Mouse (Mus musculus): Measurements from ENCODE around the gene Zfhx3. TPM values are rescaled to one million over a fixed set of nuclear protein-coding genes. Genes with fewer than 3 reads are reported as not detected.

The Zfhx3 gene
- polyA plus RNA-seq, 1 experiment = 17.1 TPM

- Histone ChIP-seq H3K4me3 (ENCODE audit: insufficient read depth, low read length) (peak overlapping the region; percentile 46), H3K27ac (ENCODE audit: insufficient read depth, low read depth, low read length) (peak overlapping the region; percentile 75), H3K4me1 (ENCODE audit: control insufficient read depth, insufficient read depth, low read length) (peaks cover 23% of the 10 kb centered on the region)
- TF ChIP-seq POLR2A (IDR thresholded peaks at IDR 0.05; ENCODE audit: borderline replicate concordance, low read depth, low read length) (no peak), CTCF (IDR thresholded peaks at IDR 0.05; ENCODE audit: low read depth, low read length) (0 out of 2 replicates have a peak, but pooled peaks have one; percentile 29)
Observed at GRCm38 (mm10) chr8:108847356-108847755, 904.9 kb downstream of the Zfhx3 start.

GRCm38 (mm10) chr8:108848484-108848883 is 906.0 kb downstream of the Zfhx3 start:
- TF ChIP-seq POLR2A (IDR thresholded peaks at IDR 0.05; ENCODE audit: borderline replicate concordance, low read depth, low read length) (no peak), CTCF (IDR thresholded peaks at IDR 0.05; ENCODE audit: low read depth, low read length) (no peak)
- Histone ChIP-seq H3K4me1 (ENCODE audit: control insufficient read depth, insufficient read depth, low read length) (peaks cover 28% of the 10 kb centered on the region), H3K27ac (ENCODE audit: insufficient read depth, low read depth, low read length) (peak overlapping the region; percentile 25), H3K4me3 (ENCODE audit: insufficient read depth, low read length) (no peak overlapping the region)

- H3K4me1 ChIP-seq (ENCODE audit: control insufficient read depth, insufficient read depth, low read length) = peaks cover 28% of the 10 kb centered on the region
- H3K4me3 ChIP-seq (ENCODE audit: insufficient read depth, low read length) = no peak overlapping the region
- TF ChIP-seq POLR2A (IDR thresholded peaks at IDR 0.05; ENCODE audit: borderline replicate concordance, low read depth, low read length) (no peak), CTCF (IDR thresholded peaks at IDR 0.05; ENCODE audit: low read depth, low read length) (no peak)
- H3K27ac ChIP-seq (ENCODE audit: insufficient read depth, low read depth, low read length) = no peak overlapping the region
Observed at GRCm38 (mm10) chr8:108853028-108853427, 910.6 kb downstream of the Zfhx3 start.

GRCm38 (mm10) chr8:108854444-108855102 is 912.1 kb downstream of the Zfhx3 start:
- no peak overlapping the region for H3K27ac ChIP-seq (ENCODE audit: insufficient read depth, low read depth, low read length)
- TF ChIP-seq CTCF (IDR thresholded peaks at IDR 0.05; ENCODE audit: low read depth, low read length) (no peak), POLR2A (IDR thresholded peaks at IDR 0.05; ENCODE audit: borderline replicate concordance, low read depth, low read length) (no peak)

DNA sequence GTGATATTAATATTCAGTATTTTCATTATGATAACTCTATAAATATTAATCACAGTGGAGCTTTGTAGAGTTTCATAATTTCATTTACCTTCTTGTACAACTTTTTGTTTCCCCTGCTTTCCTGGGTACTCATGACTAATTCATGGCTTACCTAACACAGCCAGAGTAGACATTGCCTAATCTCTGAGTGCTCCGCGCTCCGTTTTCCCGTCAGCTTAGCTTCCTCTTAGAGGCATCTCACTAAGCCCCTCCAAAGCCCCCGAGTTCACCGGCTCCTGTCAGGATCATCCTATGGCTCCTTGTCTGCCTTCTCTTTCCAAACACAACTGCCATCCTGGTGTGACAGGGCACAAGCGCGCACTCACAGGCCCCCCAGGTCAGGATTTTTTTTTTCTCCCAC is 916.6 kb downstream of the Zfhx3 start:
- no peak overlapping the region for H3K27ac ChIP-seq (ENCODE audit: insufficient read depth, low read depth, low read length)
- TF ChIP-seq POLR2A (IDR thresholded peaks at IDR 0.05; ENCODE audit: borderline replicate concordance, low read depth, low read length) (no peak), CTCF (IDR thresholded peaks at IDR 0.05; ENCODE audit: low read depth, low read length) (no peak)
- H3K4me1 ChIP-seq (ENCODE audit: control insufficient read depth, insufficient read depth, low read length) = peaks cover 14% of the 10 kb centered on the region

More at GRCm38 (mm10) chr8:108854444-108855102, 912.1 kb downstream of the Zfhx3 start:
- Histone ChIP-seq H3K4me3 (ENCODE audit: insufficient read depth, low read length) (no peak overlapping the region), H3K4me1 (ENCODE audit: control insufficient read depth, insufficient read depth, low read length) (peaks cover 16% of the 10 kb centered on the region)

GRCm38 (mm10) chr8:108859983-108860382 is 917.5 kb downstream of the Zfhx3 start:
- Histone ChIP-seq H3K4me1 (ENCODE audit: control insufficient read depth, insufficient read depth, low read length) (peaks cover 7% of the 10 kb centered on the region), H3K4me3 (ENCODE audit: insufficient read depth, low read length) (no peak overlapping the region), H3K27ac (ENCODE audit: insufficient read depth, low read depth, low read length) (no peak overlapping the region)
- TF ChIP-seq POLR2A (IDR thresholded peaks at IDR 0.05; ENCODE audit: borderline replicate concordance, low read depth, low read length) (no peak), CTCF (IDR thresholded peaks at IDR 0.05; ENCODE audit: low read depth, low read length) (no peak)

More for the DNA sequence above, 916.6 kb downstream of the Zfhx3 start:
- H3K4me3 ChIP-seq (ENCODE audit: insufficient read depth, low read length) = no peak overlapping the region

- TF ChIP-seq CTCF (IDR thresholded peaks at IDR 0.05; ENCODE audit: low read depth, low read length) (no peak), POLR2A (IDR thresholded peaks at IDR 0.05; ENCODE audit: borderline replicate concordance, low read depth, low read length) (no peak)
- Histone ChIP-seq H3K27ac (ENCODE audit: insufficient read depth, low read depth, low read length) (no peak overlapping the region), H3K4me1 (ENCODE audit: control insufficient read depth, insufficient read depth, low read length) (peaks cover 6% of the 10 kb centered on the region; the same call in 1 of the 2 replicates), H3K4me3 (ENCODE audit: insufficient read depth, low read length) (no peak overlapping the region)
Observed at GRCm38 (mm10) chr8:108863440-108863839, 921.0 kb downstream of the Zfhx3 start.

GRCm38 (mm10) chr8:108866430-108866829 is 924.0 kb downstream of the Zfhx3 start:
- TF ChIP-seq CTCF (IDR thresholded peaks at IDR 0.05; ENCODE audit: low read depth, low read length) = no peak
- no peak for TF ChIP-seq POLR2A (IDR thresholded peaks at IDR 0.05; ENCODE audit: borderline replicate concordance, low read depth, low read length)
- Histone ChIP-seq H3K4me1 (ENCODE audit: control insufficient read depth, insufficient read depth, low read length) (peaks cover 6% of the 10 kb centered on the region; the same call in 1 of the 2 replicates), H3K4me3 (ENCODE audit: insufficient read depth, low read length) (no peak overlapping the region), H3K27ac (ENCODE audit: insufficient read depth, low read depth, low read length) (no peak overlapping the region)

DNA sequence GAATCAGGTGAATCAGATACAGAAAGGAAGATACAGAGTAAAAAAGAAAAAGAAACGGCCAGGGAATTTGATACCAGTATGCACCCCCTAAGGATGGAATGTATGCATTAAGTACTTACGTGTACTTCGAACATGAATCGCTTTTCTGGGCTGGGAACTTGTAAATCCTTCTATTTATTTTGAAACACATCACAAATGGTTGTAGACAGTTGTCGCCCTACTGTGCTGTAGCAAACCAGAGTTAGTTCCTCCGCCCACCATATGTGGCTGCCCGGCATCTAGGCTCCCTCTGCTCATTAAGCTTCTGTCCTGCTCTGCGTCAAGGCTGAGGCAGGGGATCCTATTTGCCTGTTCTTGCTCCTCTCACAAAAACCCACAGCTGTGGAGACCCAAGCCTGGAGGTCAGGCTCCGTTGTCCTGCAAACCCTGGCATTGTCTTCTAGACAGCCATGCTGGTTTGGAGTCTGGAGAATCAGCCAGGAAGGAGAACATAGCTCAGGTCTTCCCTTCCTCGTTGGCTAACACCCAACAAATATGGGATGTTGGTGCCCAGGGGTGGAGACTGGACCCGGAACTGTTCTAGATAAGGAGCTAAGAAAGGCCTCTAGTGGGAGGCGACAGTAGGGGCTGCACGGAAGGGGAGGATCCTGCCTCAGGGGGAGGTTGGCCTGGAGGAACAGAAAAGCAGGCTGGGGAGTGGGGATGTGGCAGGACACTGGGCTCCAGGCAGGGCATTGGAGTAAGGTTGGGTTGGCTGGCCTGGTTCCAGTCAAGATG is 925.2 kb downstream of the Zfhx3 start:
- Histone ChIP-seq H3K27ac (ENCODE audit: insufficient read depth, low read depth, low read length) (no peak overlapping the region), H3K4me3 (ENCODE audit: insufficient read depth, low read length) (no peak overlapping the region), H3K4me1 (ENCODE audit: control insufficient read depth, insufficient read depth, low read length) (0 out of 2 replicates have a peak, but pooled peaks cover 3% of the 10 kb centered on the region)
- TF ChIP-seq CTCF (IDR thresholded peaks at IDR 0.05; ENCODE audit: low read depth, low read length) = no peak
- no peak for TF ChIP-seq POLR2A (IDR thresholded peaks at IDR 0.05; ENCODE audit: borderline replicate concordance, low read depth, low read length)
